8 mouse cellular contexts compared by ENCODE assay signal in the genomic region with DNA sequence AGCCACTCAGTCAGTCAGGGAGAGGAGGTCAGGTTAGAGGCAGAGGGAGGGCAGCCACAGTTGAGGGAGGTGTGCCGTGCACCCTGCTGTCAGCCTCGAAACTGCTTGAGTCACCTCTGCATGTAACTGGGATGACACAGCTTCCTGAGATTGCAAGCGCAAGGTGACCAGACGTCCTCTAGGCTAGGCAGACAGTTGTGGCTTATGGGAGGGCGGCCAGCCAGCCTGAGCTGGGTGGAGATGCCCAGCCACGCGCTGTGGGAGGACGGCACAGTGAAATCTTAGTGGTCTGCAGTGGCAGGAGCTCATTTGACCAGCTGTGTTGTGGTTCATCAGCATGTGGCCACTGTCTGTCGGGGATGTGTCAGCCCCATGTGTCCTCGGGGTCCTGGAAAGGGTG. TPM values are rescaled to one million over a fixed set of nuclear protein-coding genes. Genes with fewer than 3 reads are reported as not detected.
DNase-seq lines count a peak whose midpoint lies in the region; ATAC-seq lines count a peak whose summit lies in the region.

No protein-coding gene starts in this region.

- peaks cover 58% of the 10 kb centered on the region for H3K4me1 ChIP-seq in kidney, embryonic 16.5 days (ENCODE audit: insufficient read depth, low read length)

- H3K9me3 ChIP-seq in kidney, embryonic 16.5 days (ENCODE audit: low read length), result no peaks in the 10 kb centered on the region

- no peak for ATAC-seq in kidney, embryonic 16.5 days (ENCODE audit: low FRiP score, low TSS enrichment)
- ATAC-seq in common myeloid progenitor, adult 5-6 weeks (replicated peaks; ENCODE audit: low read depth, poor library complexity, severe bottlenecking), result peak; percentile 21
- ATAC-seq in hematopoietic stem cell, adult 5-6 weeks (replicated peaks in 1 of 2; ENCODE audit: insufficient read depth in 1 of 2, low FRiP score in 2 of 2, low TSS enrichment in 1 of 2, low read depth in 1 of 2, poor library complexity in 2 of 2, severe bottlenecking in 2 of 2), result peak; percentile 17 to 29

- H3K36me3 ChIP-seq in kidney, embryonic 16.5 days (ENCODE audit: insufficient read depth, low read length), result 0 out of 2 replicates have a peak, but pooled peaks cover 4% of the 10 kb centered on the region

- H3K27me3 ChIP-seq in kidney, embryonic 16.5 days (ENCODE audit: insufficient read depth, low read length), result no peaks in the 10 kb centered on the region

- H3K9ac ChIP-seq in kidney, embryonic 16.5 days (replicated peaks; ENCODE audit: low read length), result no peak overlapping the region; the same call in 1 of the 2 replicates

- no peak overlapping the region for H3K4me2 ChIP-seq in kidney, embryonic 16.5 days (replicated peaks; ENCODE audit: low read depth, low read length)

- H3K4me3 ChIP-seq in kidney, embryonic 16.5 days (ENCODE audit: low read length), result no peak overlapping the region

- peak; percentile 42 for DNase-seq in kidney, adult 9 months
- peak; percentile 78 to 87 for DNase-seq in natural killer cell, adult 2 months (ENCODE audit: low spot score in 2 of 2)
- no peak for DNase-seq in T-cell, adult 2 months (ENCODE audit: low spot score)
- DNase-seq in cerebellum, adult 18-20 months, result no peak
- no peak for DNase-seq in cerebellum, adult 8-10 months

- WGBS in kidney, embryonic 16.5 days, result 51% methylated on average over 10 of the region's 10 CpGs

- H3K27ac ChIP-seq in kidney, embryonic 16.5 days (ENCODE audit: low read length), result no peak overlapping the region

RNA-seq across cellular contexts. Expression of gene Mafk, which starts 3.6 kb away (rescaled TPM):
- polyA plus RNA-seq in kidney, embryonic 16.5 days (2015; fragmentation: Nextera tagmentation; extraction: Ambion mirVana), result 12.2 and 13.3 TPM in 2 replicates
- 36.0 and 38.4 TPM in 2 replicates for total RNA-seq in common myeloid progenitor, adult 5-6 weeks (2017)
- total RNA-seq in hematopoietic stem cell, adult 5-6 weeks (2017), result 45.8 and 52.7 TPM in 2 replicates

RNA-seq across cellular contexts. Expression of gene Ints1, which starts 19.5 kb away (rescaled TPM):
- 28.3 and 30.4 TPM in 2 replicates for polyA plus RNA-seq in kidney, embryonic 16.5 days (2015; fragmentation: Nextera tagmentation; extraction: Ambion mirVana)
- 20.4 and 32.7 TPM in 2 replicates for total RNA-seq in common myeloid progenitor, adult 5-6 weeks (2017)
- 31.5 and 43.9 TPM in 2 replicates for total RNA-seq in hematopoietic stem cell, adult 5-6 weeks (2017)

RNA-seq across cellular contexts. Expression of gene Tmem184a, which starts 24.8 kb away (rescaled TPM):
- 9.6 and 10.3 TPM in 2 replicates for polyA plus RNA-seq in kidney, embryonic 16.5 days (2015; fragmentation: Nextera tagmentation; extraction: Ambion mirVana)
- total RNA-seq in common myeloid progenitor, adult 5-6 weeks (2017), result 0.14 TPM in 1 of 2 replicates, not detected in the other
- 0.30 TPM in 1 of 2 replicates, not detected in the other for total RNA-seq in hematopoietic stem cell, adult 5-6 weeks (2017)

RNA-seq across cellular contexts. Expression of gene Gm26938, which starts 31.3 kb away (rescaled TPM):
- polyA plus RNA-seq in kidney, embryonic 16.5 days (2015; fragmentation: Nextera tagmentation; extraction: Ambion mirVana), result 0.72 TPM in 1 of 2 replicates, not detected in the other
- not detected in 2 replicates for total RNA-seq in common myeloid progenitor, adult 5-6 weeks (2017)
- not detected in 2 replicates for total RNA-seq in hematopoietic stem cell, adult 5-6 weeks (2017)

RNA-seq across cellular contexts. Expression of gene Psmg3, which starts 31.7 kb away (rescaled TPM):
- polyA plus RNA-seq in kidney, embryonic 16.5 days (2015; fragmentation: Nextera tagmentation; extraction: Ambion mirVana), result 74.3 and 77.5 TPM in 2 replicates
- 24.5 and 24.8 TPM in 2 replicates for total RNA-seq in common myeloid progenitor, adult 5-6 weeks (2017)
- 7.3 and 21.1 TPM in 2 replicates for total RNA-seq in hematopoietic stem cell, adult 5-6 weeks (2017)

Comparison
In these comparisons a context has a peak if more than half of its experiments do, and no peak if none do; other contexts are left out.
1. DNase-seq: peak in kidney, adult 9 months (single experiment) and natural killer cell, adult 2 months (2 of 2); none in T-cell, adult 2 months (single experiment), cerebellum, adult 18-20 months (0 of 2) and cerebellum, adult 8-10 months (single experiment).